Comparison of ENCODE assay signal across 26 mouse cellular contexts in the genomic region with DNA sequence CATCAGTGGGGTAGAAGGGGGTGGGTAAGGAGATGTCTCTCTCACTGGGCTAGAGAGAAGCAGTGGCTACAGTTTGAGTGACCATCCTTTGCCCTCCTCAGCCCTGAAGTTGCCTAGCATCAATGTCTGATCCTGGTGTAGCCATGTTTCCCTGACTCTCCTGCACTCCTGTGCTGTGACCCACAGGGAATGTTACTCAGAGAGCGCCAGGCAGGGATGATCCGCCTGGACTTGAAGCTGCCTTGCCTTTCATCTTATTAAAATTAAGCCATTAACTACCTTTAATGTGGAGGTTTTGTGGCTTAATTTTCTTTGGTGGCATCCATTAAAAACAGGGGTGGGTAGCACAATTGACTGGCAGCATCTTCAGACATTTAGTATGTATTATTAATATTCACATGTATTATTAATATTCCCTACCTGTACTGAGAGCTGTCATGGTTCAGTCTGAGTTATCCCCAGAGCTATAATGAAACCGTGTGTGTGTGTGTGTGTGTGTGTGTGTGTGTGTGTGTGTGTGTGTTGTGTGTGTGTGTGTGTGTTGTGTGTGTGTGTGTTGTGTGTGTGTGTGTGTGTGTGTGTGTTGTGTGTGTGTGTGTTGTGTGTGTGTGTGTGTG.
"Had no signal": no experiment of that assay in that cellular context is flagged by ENCODE, and none has a peak within 500 bp of the region (broad histone marks: within the 10 kb centered on the region; RNA-seq: fewer than 3 reads in every experiment).

No protein-coding gene starts in this region.

- H3K4me2 ChIP-seq: heart, embryonic 11.5 days; hindbrain, embryonic 13.5 days; hindbrain, embryonic 15.5 days; kidney, embryonic 15.5 days; limb, embryonic 12.5 days; liver, embryonic 11.5 days had no signal

- DNase-seq: forebrain, postnatal 0 days; gastrocnemius, adult 2 months; gastrocnemius, postnatal 10 days; gastrocnemius, postnatal 25 days; heart, adult 2 months; heart, postnatal 10 days; heart, postnatal 4 days; kidney, adult 11 months; kidney, adult 2 months; kidney, adult 9 months; kidney, postnatal 10 days; kidney, postnatal 25 days; kidney, postnatal 4 days; liver had no signal

- H3K27ac ChIP-seq: gastrocnemius, adult 2 months; heart, adult 2 months; hindbrain, embryonic 10.5 days; hindbrain, embryonic 13.5 days; hindbrain, embryonic 15.5 days; hindbrain, postnatal 0 days; kidney, embryonic 15.5 days; layer of hippocampus, adult 2 months; left cerebral cortex, adult 2 months; limb, embryonic 10.5 days; limb, embryonic 12.5 days had no signal

- H3K4me3 ChIP-seq: gastrocnemius, adult 2 months; heart, adult 2 months; hindbrain, embryonic 10.5 days; hindbrain, embryonic 13.5 days; hindbrain, embryonic 15.5 days; kidney, embryonic 15.5 days; layer of hippocampus, adult 2 months; left cerebral cortex, adult 2 months; limb, embryonic 10.5 days; limb, embryonic 12.5 days had no signal

- H3K27me3 ChIP-seq: hindbrain, embryonic 13.5 days; hindbrain, embryonic 15.5 days; kidney, embryonic 15.5 days; limb, embryonic 12.5 days had no signal

- H3K9ac ChIP-seq: forebrain, postnatal 0 days; hindbrain, embryonic 13.5 days; hindbrain, embryonic 15.5 days; kidney, embryonic 15.5 days; limb, embryonic 12.5 days had no signal

- ATAC-seq: forebrain, postnatal 0 days; hindbrain, postnatal 0 days; intestine, embryonic 16.5 days had no signal

- H3K9me3 ChIP-seq: hindbrain, embryonic 10.5 days; hindbrain, embryonic 13.5 days; hindbrain, embryonic 15.5 days; kidney, embryonic 15.5 days; limb, embryonic 10.5 days; limb, embryonic 12.5 days had no signal

- H3K4me1 ChIP-seq: hindbrain, embryonic 10.5 days; hindbrain, embryonic 15.5 days had no signal

- H3K36me3 ChIP-seq: hindbrain, embryonic 10.5 days; hindbrain, embryonic 13.5 days; hindbrain, embryonic 15.5 days; kidney, embryonic 15.5 days had no signal
